Mouse (Mus musculus) heart, adult 18-20 months (tissue): ENCODE results near the gene Adgrd1. TPM values are rescaled to one million over a fixed set of nuclear protein-coding genes. Genes with fewer than 3 reads are reported as not detected.

Experiments used
- DNase-seq, 2 experiments: peaks; one replicate each; pipeline ENCODE4 v3.0.0; 2021 to 2022; ENCODE audit warnings: mixed read lengths in 1 of 2
- total RNA-seq, 2 experiments: library from RNA; stranded (reverse); gene quantifications; 2 replicates each; pipeline ENCODE4 v1.2.3; 2021

The Adgrd1 gene
- total RNA-seq, 2 experiments from 2014 or later, result 3.4 to 4.3 TPM

DNA sequence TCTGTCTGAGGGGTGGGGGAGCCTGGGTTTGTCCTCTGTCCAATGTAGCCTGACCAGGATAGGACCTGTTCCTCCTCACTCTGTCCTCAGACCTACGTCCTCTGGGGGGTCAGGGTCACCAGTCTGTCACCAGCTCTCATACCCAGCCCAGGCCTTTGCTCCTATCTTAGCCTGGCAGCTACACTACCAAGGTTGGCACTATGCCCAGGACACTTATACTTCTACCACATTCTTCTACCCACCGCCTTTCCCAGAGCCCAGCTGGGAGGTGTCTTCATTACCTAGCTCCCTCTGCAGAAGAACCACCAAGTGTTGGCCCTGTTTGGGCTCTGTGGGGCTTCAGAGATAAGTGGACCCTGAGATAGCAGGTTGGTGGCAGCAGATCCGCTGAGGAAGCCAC lies 103.6 kb downstream of the Adgrd1 start:
- DNase-seq, result peak; percentile 72 to 78

DNA sequence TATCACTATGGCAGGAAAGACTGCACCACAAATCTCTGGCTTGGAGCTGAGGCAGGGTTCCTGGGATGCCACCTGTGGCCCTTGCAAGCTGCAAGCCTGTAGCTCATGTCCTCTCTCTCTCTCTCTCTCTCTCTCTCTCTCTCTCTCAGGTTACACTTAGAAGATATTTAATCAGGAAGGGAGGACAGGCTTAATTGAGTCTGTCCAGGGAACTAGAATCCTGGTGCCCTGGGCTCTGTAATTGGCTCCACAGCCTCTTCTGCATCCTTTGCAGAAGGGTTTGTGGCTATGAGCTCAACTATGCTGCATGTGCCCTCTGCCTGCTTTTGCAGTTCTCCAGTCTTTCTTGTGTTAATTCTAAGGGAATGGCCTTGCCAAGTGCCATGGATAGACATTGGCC lies 111.7 kb downstream of the Adgrd1 start:
- no peak for DNase-seq

DNA sequence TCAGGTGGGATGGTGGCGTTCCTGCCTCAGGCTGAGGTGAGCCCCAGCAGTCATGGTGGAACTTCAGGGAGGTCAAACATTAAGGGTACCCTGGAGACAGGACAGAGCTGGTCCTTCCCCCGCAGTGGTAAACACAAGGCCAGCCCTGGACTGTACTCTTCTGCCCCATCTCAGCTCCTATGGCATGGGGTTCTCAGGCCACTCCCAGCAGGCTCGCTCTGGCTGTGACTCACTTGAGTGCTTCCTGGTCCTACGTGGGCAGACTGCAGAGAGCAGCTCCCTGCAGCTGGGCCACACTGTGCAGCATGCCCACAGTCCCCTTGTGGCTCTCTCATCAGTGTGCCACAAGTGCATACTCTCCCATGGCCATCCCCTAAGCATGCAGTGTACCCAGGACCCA lies 112.3 kb downstream of the Adgrd1 start:
- DNase-seq, result no peak

DNA sequence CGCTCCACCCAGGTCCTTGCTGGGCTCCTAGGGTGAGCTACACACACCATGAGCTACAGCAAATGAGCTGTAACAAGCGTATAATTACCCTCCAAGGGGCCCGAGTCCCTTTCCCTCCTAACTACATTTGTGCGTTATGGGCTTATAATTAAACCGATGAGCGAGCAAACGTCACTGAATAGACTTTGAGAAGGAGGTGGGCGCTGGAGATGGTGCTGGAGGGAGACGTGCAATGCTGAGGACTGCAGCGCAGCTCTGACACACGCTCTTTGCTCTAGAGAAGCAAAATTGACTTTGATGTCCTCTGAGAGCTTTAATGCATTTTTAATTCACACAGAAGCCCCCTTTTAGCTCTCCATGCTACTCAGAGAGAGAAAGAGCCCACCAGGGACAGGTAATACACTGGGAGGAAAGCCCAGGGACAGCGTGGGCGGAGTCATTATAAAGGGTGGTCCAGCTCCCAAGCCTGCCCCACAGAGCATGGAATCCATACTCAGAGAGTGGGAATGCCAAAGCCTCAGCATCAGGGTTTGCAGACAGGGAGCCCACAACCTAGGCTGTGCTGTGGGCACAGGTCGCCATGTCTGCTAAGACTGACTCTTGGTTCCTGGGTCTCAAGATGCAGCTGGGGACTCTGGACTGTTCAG lies 115.0 kb downstream of the Adgrd1 start:
- DNase-seq, result no peak

DNA sequence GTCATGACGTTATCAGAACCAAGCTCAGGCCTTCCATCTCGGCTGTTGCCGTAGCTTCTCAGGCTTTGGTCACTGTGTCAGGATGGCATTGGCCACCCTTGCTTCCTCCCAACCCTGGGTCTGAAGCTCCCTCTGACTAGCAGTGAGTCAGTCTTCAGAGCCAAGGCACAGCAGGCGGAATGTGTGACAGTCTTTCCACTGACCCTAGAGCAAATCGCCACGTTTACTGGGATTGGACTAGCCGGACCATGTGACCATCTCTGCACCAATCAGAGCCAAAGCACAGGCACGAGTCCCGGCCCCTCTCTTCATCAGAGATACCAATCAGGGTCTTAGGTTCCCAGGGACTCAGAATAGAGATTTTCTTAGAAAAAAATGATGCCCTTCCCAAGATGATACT lies 117.5 kb downstream of the Adgrd1 start:
- no peak for DNase-seq

DNA sequence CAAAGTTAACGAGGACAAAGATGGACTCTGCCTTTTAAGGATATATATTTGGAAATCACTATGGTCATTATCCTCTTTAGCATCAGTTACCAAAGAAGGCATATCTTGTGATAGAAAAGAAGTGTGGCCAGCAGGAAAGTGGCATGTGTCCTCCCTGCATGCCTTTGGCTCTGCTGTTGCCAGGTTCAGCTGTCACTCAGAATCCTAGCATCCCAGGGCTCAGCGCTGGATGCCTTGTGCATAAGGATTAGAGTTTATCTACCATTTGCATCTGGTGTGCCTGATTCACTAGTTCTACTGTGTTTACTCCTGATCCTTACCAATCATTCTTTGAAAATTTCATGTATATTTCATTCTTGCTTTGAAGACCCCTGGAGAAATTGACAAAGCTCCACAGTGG lies 119.5 kb downstream of the Adgrd1 start:
- DNase-seq, result no peak

DNA sequence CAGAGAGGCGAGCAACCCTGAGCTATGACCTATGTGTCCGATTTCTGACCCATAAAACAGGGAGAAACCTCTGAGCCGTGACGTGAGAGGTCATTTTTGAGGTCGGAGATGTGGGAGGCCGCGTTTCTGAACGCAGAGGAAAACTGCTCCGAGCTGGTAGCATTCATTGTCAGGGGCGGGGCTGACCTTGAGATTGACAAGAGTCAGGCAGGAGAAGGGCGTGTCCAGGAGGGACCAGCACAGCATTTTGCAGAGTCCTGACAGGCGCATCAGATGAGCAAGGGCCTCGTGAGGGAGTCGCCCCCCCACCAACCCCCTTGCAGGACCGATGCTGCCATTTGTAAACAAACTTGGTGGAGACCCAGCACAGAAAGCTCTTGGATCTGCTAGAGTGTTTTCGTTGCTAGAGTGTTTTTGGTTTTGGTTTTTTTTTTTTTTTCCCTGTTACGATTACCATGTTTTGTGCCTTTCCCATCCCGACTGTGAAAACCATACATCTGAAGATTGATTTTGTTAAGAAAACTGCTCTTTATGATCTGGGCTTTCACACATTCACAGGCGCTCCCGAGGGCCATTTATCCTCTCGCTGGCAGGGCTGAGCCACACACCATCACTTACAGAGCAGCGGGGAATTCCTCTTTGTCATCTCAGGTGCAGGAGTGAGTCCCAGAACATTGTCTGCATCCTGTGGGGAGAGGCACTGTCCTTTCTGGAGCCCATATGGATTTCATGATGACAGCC lies 121.1 kb downstream of the Adgrd1 start:
- DNase-seq, result peak in 1 of 2 experiments; percentile 17

DNA sequence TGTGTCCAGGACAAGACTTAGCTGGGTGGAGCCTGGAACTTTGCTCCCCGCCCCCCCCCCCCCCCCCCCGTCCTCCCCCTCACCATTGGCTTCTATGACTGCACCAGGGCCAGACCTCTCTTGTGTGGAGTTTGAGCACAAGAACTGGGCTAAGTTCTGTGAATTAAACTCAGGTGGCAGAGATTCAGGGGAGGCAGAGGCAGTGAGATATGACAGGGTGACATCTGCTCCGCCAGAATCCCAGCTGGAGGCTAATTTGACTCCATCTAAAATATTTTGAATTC lies 121.6 kb downstream of the Adgrd1 start:
- DNase-seq, result no peak

DNA sequence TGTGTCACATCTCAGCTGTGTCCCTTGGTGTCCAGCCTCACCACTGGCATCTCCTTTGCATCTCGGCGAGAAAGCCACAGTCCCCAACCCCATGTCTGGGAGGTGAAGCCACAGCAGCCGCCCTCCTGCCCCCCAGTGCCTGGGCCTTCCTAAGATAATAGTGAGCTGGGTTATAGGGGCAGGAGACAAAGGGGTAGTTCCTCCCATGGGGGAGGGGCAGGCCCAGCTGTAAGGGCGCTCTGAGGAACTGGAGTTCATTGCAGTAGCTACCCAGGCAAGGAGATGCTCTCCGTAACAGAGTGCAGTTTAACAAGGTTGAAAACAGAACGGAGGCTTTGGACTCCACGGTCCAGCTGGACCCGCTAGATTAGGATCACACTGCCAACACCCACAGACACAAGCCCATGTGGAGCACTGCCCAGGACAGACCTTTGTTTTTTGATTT lies 122.0 kb downstream of the Adgrd1 start:
- DNase-seq, result no peak

DNA sequence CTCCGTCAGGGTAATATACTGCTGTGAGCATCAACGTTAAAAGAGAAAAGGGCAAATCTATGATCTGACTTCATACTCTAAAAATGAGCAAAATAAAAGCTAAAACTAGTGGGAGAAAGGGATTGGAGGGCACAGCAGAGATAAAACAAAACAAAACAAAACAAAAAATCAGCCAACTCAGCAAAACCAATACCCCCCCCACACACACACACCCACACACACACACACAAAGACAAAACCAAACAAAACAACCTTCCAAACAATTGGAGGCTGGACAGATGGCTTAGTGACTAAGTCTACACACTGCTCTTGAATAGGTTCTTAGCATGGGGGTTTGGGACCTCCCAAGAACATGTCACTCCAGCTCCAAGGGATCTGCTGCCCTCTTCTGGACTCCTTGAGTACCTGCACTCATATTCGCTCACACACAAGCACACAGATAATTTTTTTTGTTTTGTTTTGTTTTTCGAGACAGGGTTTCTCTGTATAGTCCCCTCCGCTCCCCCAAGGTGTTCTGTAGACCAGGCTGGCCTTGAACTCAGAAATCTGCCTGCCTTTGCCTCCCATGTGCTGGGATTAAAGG lies 122.7 kb downstream of the Adgrd1 start:
- DNase-seq, result no peak

DNA sequence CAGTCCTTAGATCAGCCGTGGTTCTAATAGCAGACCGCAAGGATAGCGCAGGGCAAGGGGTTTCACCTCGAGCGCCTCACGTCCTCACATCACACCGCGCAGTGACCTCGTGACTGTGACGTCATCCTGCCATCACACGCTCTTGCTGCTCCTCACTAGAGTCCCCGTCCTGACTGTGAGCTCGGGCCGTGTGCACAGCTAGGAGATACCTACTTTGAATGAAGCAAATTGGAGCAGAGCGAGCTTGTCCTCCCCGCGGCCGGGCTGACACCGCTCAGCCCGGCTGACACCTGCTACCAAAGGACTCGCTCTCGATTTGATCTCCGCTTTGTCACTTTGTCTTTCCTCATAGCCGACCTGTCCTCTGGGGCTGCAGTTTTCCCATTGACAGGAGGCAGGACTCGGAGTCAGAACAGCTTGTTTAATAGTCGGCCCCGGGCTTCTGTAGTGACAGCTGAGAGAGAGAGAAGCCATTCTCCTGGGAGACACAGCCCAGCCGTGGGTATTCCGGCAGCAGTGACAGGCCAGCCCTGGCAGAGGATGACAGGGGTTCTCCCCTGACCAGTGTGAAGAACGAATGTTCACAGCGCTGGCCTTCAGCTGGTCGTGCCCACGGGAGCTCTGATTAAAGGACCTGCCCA lies 129.4 kb downstream of the Adgrd1 start:
- no peak for DNase-seq

DNA sequence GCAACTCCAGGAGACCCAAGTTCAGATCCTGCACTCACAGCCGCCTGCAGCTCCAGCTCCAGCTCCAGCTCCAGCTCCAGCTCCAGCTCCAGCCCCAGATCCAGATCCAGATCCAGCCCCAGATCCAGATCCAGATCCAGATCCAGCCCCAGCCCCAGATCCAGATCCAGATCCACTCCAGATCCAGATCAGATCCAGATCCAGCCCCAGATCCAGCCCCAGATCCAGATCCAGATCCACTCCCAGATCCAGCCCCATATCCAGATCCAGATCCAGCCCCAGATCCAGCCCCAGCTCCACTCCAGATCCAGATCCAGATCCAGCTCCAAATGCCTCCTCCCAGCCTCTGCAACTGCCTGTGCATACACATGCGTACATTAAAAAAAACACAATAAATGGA lies 131.6 kb downstream of the Adgrd1 start:
- DNase-seq, result no peak

DNA sequence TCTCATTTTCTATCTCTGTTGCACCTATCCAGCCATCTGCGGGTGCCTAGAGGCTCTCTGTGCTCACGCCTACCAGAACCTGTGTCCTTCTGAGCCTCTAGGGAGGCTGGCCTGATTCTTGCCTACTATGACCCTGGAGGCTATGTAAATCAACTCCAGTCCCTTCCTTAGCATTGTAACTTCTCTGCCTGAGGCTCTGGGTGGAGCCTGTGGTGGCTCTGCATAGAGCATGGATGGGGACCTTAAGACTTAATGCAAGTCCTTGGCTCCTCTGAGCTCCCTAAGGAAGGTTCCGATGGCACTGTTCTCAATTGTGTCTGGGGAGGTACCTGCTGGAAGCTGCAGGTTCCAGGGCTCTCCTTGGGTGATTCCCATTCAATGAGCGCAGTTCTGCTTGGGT lies 136.8 kb downstream of the Adgrd1 start:
- no peak for DNase-seq

DNA sequence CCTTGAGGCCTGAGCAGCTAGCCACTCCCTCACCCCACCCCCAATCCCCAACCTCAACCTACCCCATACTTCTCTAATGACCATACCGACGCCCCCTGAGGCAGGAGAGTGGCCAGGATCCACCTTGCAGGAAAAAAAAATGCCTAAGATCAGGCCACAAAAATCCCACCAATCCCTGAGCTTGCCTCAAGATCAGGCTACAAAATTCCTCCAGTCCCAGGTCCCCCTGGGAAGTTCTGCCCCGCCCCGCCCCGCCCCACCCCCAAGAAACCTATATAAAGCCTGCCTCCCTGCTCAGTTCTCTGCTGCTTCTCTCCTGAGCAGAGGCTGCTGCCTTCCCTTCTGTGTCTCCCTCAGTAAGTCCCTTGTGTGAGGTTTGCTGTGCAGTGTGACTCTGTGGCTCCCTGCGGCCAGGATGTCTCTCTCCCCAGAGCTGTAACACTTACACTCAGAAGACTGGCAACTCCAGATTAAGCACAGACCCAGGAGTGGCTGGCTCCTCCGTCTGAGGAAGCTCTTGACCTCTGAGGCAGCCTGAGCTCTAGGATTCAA lies 137.4 kb downstream of the Adgrd1 start:
- DNase-seq, result no peak

DNA sequence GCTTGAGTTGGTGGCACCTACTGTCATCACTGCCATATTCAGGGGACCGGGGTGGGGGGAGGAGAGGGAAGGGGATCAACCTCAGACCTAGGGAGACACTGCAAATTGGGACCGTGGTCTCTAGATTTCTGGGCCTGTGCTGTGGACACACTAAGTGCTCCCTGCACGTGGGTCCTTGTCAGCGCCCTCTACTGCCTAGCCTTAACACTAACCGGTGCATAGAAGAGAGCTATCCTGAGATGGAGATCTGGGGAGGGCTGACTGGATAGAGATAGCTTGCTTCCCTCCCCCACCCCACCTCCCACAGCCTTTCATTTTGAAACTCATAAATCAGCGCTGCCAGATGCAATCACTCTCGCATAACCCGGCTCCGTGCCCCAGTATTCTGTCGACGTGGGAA lies 139.8 kb downstream of the Adgrd1 start:
- DNase-seq, result no peak

DNA sequence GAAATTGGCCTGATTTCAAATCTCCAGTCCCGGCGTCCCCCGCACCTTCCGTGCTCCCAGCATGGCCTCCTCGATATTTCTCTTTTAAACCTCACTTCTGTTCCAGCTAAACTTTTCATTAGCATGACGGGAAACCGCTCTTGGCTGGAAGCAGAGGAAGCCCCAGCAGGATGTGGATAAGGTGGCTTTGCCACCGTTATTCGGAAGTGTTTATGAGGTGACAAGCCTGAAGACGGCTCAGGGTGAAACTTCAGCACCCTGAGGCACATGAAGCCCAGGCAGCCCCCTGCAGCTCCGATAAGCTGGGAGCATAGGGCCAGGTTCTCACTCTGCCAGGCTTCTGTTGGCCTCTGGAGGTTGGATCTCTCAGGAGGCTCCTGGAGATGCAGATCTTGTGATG lies 145.3 kb downstream of the Adgrd1 start:
- no peak for DNase-seq

DNA sequence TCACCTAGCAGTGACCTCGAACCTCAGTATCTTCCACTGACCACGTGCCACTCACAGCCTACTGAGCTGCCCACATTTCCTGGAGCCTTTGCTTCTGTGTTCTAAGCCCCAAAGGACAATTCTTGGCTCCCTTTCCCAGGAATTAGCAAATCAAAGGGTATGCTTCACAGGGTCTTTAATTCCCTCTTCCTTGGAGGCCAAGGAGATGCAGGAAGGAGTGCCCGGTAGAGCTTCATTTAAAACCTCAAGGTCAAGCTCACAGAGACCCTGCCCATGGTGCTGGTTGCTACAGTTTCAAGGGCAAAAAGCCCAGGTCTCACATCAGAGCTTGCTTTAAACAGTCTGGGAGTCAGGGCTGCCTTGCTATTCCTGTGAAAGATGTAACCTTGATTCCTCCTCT lies 145.7 kb downstream of the Adgrd1 start:
- no peak for DNase-seq

DNA sequence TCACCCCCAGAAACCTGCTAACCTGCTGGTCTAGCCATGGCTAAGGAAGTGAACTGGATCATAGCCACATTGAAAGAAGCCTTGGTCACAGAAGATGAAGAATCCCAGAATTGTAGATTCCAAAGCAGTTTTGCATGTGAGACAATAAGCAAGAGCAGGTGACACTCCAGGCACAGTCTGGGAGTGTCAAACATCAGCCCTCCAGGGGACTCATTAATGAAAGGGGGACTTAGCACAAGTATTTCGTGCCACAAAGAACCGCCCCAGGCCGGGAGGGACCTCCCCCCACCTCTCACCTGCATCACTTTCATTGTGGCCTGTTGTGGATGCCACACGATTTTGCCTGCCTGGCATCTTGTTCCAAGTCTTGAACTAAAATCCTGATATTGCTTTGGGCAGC lies 146.6 kb downstream of the Adgrd1 start:
- no peak for DNase-seq

DNA sequence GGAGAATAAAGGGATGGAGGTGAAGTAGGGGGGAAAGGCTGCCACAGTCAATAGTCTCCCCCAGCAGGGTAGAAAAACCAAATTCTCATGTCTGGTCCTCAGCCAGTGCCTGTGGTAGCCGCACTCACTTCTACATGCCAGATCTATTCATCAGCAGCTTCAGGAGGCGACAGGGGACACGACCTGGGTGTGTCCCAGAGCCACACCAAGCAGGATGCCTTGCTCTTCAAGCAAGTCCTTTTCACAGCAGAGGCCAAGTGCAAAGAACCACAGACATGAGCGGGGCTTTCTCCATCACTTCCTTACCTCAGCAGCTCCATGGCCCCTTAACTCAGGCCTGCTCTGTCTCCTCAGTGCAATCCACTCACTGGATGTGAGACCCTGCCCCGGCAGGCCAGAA lies 147.8 kb downstream of the Adgrd1 start:
- peak in 1 of 2 experiments; percentile 25 for DNase-seq

DNA sequence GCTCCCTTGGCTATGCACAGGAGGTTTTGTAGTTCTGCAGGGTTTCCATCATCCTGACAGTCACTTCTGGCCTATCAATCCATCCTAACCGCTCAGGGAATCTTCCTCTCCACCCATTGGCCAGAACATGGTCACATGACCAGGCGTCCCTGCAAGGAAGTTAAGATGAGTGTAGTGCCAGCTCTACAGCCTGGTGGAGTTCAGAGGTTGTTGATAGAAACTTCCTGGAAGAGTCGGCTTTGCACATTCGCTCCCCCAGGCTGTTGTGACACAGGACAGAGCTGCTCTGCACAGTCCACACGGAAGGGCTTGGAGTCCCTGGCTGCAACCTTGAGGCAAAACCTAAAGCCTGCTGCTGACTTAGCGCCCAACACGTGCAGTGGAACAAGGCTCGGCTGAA lies 152.5 kb downstream of the Adgrd1 start:
- DNase-seq, result peak; percentile 36 to 41
